Mouse (Mus musculus) kidney, embryonic 15.5 days (tissue): ENCODE measurements around the gene Fam13a. TPM values are rescaled to one million over a fixed set of nuclear protein-coding genes. Genes with fewer than 3 reads are reported as not detected.

Source experiments
- ATAC-seq: fragments of 200-750 bp; cut with Nextera tagmentation; replicated peaks from 2 replicates; pipeline ENCODE4 v1.8.0; 2017; ENCODE audit warnings: moderate TSS enrichment; ENCODE audit not compliant: low FRiP score
- H3K27ac ChIP-seq: fragments of 300-500 bp; sonication (generic); 2 replicates; pipeline ENCODE4 v1.5.1; 2015; ENCODE audit warnings: mild to moderate bottlenecking, inconsistent platforms
- H3K27me3 ChIP-seq: fragments of 300-500 bp; sonication (generic); 2 replicates; pipeline ENCODE4 v1.6.1; 2015; ENCODE audit warnings: inconsistent platforms
- H3K36me3 ChIP-seq: fragments of 300-500 bp; sonication (generic); 2 replicates; pipeline ENCODE4 v1.6.1; 2015; ENCODE audit warnings: inconsistent platforms
- H3K4me1 ChIP-seq: fragments of 300-500 bp; sonication (generic); 2 replicates; pipeline ENCODE4 v1.6.1; 2015; ENCODE audit warnings: inconsistent platforms
- H3K4me2 ChIP-seq: fragments of 300-500 bp; sonication (generic); 2 replicates; pipeline ENCODE4 v1.6.1; 2015; ENCODE audit warnings: moderate library complexity, mild to moderate bottlenecking, inconsistent platforms
- H3K4me3 ChIP-seq: fragments of 300-500 bp; sonication (generic); replicated peaks from 2 replicates; pipeline ENCODE4 v1.5.1; 2015; ENCODE audit warnings: mild to moderate bottlenecking, inconsistent platforms
- H3K9ac ChIP-seq: fragments of 300-500 bp; sonication (generic); 2 replicates; pipeline ENCODE4 v1.6.1; 2015; ENCODE audit warnings: mild to moderate bottlenecking, inconsistent platforms
- H3K9me3 ChIP-seq: fragments of 300-500 bp; sonication (generic); replicated peaks from 2 replicates; pipeline ENCODE4 v1.6.1; 2016; ENCODE audit warnings: inconsistent platforms
- WGBS: fragments of 180-500 bp; shearing (Covaris S2); methylation state at CpG from one replicate; pipeline ENCODE4 v1.1.7; 2015; ENCODE audit warnings: mixed read lengths; 5-methylcytosine and 5-hydroxymethylcytosine counted together
- polyA plus RNA-seq: library from polyadenylated mRNA; unstranded; fragments of >200 nt; fragmentation: Nextera tagmentation; extraction: Ambion mirVana; gene quantifications from 2 replicates; pipeline ENCODE4 v1.2.1, GENCODE M21; 2015

Fam13a gene
- polyA plus RNA-seq, 1 experiment from 2014 or later: 9.7 TPM

GRCm38 (mm10) chr6:58951128-58951992, 73.0 kb downstream of the Fam13a start:
- 38% methylated on average over 2 of the region's 2 CpGs for WGBS
- no peak overlapping the region for H3K9ac ChIP-seq
- no peaks in the 10 kb centered on the region for H3K9me3 ChIP-seq
- peak; percentile 71 for ATAC-seq
- no peak overlapping the region for H3K4me3 ChIP-seq
- no peak overlapping the region for H3K4me2 ChIP-seq
- no peaks in the 10 kb centered on the region for H3K27me3 ChIP-seq
- peak overlapping the region; percentile 70 for H3K27ac ChIP-seq
- H3K4me1 ChIP-seq: peaks cover 9% of the 10 kb centered on the region; the same call in 1 of the 2 replicates
- no peaks in the 10 kb centered on the region for H3K36me3 ChIP-seq

GRCm38 (mm10) chr6:58950410-58950809, 73.9 kb downstream of the Fam13a start:
- Histone ChIP-seq H3K27ac (no peak overlapping the region), H3K36me3 (no peaks in the 10 kb centered on the region), H3K27me3 (no peaks in the 10 kb centered on the region), H3K4me1 (peaks cover 9% of the 10 kb centered on the region; the same call in 1 of the 2 replicates), H3K9ac (no peak overlapping the region), H3K4me2 (no peak overlapping the region), H3K9me3 (no peaks in the 10 kb centered on the region), H3K4me3 (no peak overlapping the region)
- 73% methylated on average over 1 of the region's 1 CpGs for WGBS
- no peak for ATAC-seq

GRCm38 (mm10) chr6:58946840-58947239, 77.5 kb downstream of the Fam13a start:
- no peak overlapping the region for H3K4me3 ChIP-seq

GRCm38 (mm10) chr6:58946246-58946645, 78.1 kb downstream of the Fam13a start:
- H3K4me3 ChIP-seq: no peak overlapping the region
- H3K27ac ChIP-seq: no peak overlapping the region
- WGBS: 59% methylated on average over 2 of the region's 2 CpGs
- no peaks in the 10 kb centered on the region for H3K9me3 ChIP-seq
- no peak overlapping the region for H3K4me2 ChIP-seq
- no peak overlapping the region for H3K9ac ChIP-seq
- ATAC-seq: no peak
- H3K36me3 ChIP-seq: no peaks in the 10 kb centered on the region
- H3K27me3 ChIP-seq: no peaks in the 10 kb centered on the region
- H3K4me1 ChIP-seq: peaks cover 5% of the 10 kb centered on the region; the same call in 1 of the 2 replicates

More at GRCm38 (mm10) chr6:58946840-58947239, 77.5 kb downstream of the Fam13a start:
- Histone ChIP-seq H3K27ac (no peak overlapping the region), H3K36me3 (no peaks in the 10 kb centered on the region), H3K27me3 (no peaks in the 10 kb centered on the region), H3K4me1 (peaks cover 9% of the 10 kb centered on the region; the same call in 1 of the 2 replicates), H3K9ac (no peak overlapping the region), H3K4me2 (no peak overlapping the region), H3K9me3 (no peaks in the 10 kb centered on the region)
- 79% methylated on average over 4 of the region's 4 CpGs for WGBS
- ATAC-seq: no peak

- Histone ChIP-seq H3K4me2 (no peak overlapping the region), H3K27ac (no peak overlapping the region), H3K4me1 (no peaks in the 10 kb centered on the region), H3K9me3 (no peaks in the 10 kb centered on the region), H3K27me3 (no peaks in the 10 kb centered on the region), H3K36me3 (no peaks in the 10 kb centered on the region), H3K4me3 (no peak overlapping the region), H3K9ac (no peak overlapping the region)
- 90% methylated on average over 3 of the region's 3 CpGs for WGBS
- ATAC-seq: no peak
Observed at GRCm38 (mm10) chr6:58943958-58944357, 80.4 kb downstream of the Fam13a start.

- 86% methylated on average over 2 of the region's 2 CpGs for WGBS
Observed at GRCm38 (mm10) chr6:58942276-58942675, 82.1 kb downstream of the Fam13a start.

GRCm38 (mm10) chr6:58937726-58938125, 86.6 kb downstream of the Fam13a start:
- Histone ChIP-seq H3K27me3 (no peaks in the 10 kb centered on the region), H3K9me3 (no peaks in the 10 kb centered on the region), H3K27ac (no peak overlapping the region), H3K4me1 (no peaks in the 10 kb centered on the region), H3K4me2 (no peak overlapping the region), H3K4me3 (no peak overlapping the region), H3K9ac (no peak overlapping the region), H3K36me3 (no peaks in the 10 kb centered on the region)
- no peak for ATAC-seq

More at GRCm38 (mm10) chr6:58942276-58942675, 82.1 kb downstream of the Fam13a start:
- Histone ChIP-seq H3K27ac (no peak overlapping the region), H3K4me3 (no peak overlapping the region), H3K4me2 (no peak overlapping the region), H3K36me3 (no peaks in the 10 kb centered on the region), H3K4me1 (no peaks in the 10 kb centered on the region), H3K9ac (no peak overlapping the region), H3K27me3 (no peaks in the 10 kb centered on the region), H3K9me3 (no peaks in the 10 kb centered on the region)
- no peak for ATAC-seq

- Histone ChIP-seq H3K9ac (no peak overlapping the region), H3K9me3 (no peaks in the 10 kb centered on the region), H3K36me3 (no peaks in the 10 kb centered on the region), H3K4me3 (no peak overlapping the region), H3K27me3 (no peaks in the 10 kb centered on the region), H3K4me2 (no peak overlapping the region), H3K27ac (no peak overlapping the region), H3K4me1 (no peaks in the 10 kb centered on the region)
- WGBS: 69% methylated on average over 4 of the region's 4 CpGs
- ATAC-seq: no peak
Observed at GRCm38 (mm10) chr6:58934144-58934543, 90.2 kb downstream of the Fam13a start.

GRCm38 (mm10) chr6:58933189-58933913, 91.0 kb downstream of the Fam13a start:
- H3K4me1 ChIP-seq: no peaks in the 10 kb centered on the region
- ATAC-seq: 0 out of 2 replicates have a peak, but pooled peaks have one; percentile 33
- 45% methylated on average over 6 of the region's 6 CpGs for WGBS
- no peak overlapping the region for H3K4me2 ChIP-seq
- H3K9me3 ChIP-seq: no peaks in the 10 kb centered on the region
- no peak overlapping the region for H3K9ac ChIP-seq
- H3K36me3 ChIP-seq: no peaks in the 10 kb centered on the region
- H3K27ac ChIP-seq: no peak overlapping the region
- no peak overlapping the region for H3K4me3 ChIP-seq
- no peaks in the 10 kb centered on the region for H3K27me3 ChIP-seq

GRCm38 (mm10) chr6:58932515-58933188, 91.7 kb downstream of the Fam13a start:
- no peak overlapping the region for H3K4me3 ChIP-seq
- no peaks in the 10 kb centered on the region for H3K4me1 ChIP-seq
- no peak overlapping the region for H3K27ac ChIP-seq
- ATAC-seq: no peak
- H3K9me3 ChIP-seq: no peaks in the 10 kb centered on the region
- no peaks in the 10 kb centered on the region for H3K27me3 ChIP-seq
- H3K9ac ChIP-seq: no peak overlapping the region
- 82% methylated on average over 12 of the region's 12 CpGs for WGBS
- no peaks in the 10 kb centered on the region for H3K36me3 ChIP-seq
- H3K4me2 ChIP-seq: no peak overlapping the region

GRCm38 (mm10) chr6:58931149-58931548, 93.2 kb downstream of the Fam13a start:
- no peak overlapping the region for H3K9ac ChIP-seq
- no peaks in the 10 kb centered on the region for H3K9me3 ChIP-seq
- no peaks in the 10 kb centered on the region for H3K27me3 ChIP-seq
- H3K4me2 ChIP-seq: no peak overlapping the region
- no peaks in the 10 kb centered on the region for H3K4me1 ChIP-seq
- H3K4me3 ChIP-seq: no peak overlapping the region
- no peak for ATAC-seq
- 85% methylated on average over 4 of the region's 4 CpGs for whole genome bisulfite sequencing
- no peak overlapping the region for H3K27ac ChIP-seq
- H3K36me3 ChIP-seq: no peaks in the 10 kb centered on the region
